Mouse (Mus musculus): ENCODE data around the gene Armc10. TPM values are rescaled to one million over a fixed set of nuclear protein-coding genes. Genes with fewer than 3 reads are reported as not detected.

Armc10 gene
- total RNA-seq, 2 experiments from 2014 or later, result 3.5 to 4.1 TPM

- H3K27ac ChIP-seq, result peak overlapping the region; percentile 85
- peak overlapping the region; percentile 88 for H3K4me3 ChIP-seq
- DNase-seq, result no peak
- no peak for TF ChIP-seq CTCF (IDR thresholded peaks at IDR 0.05)
- intact Hi-C loops (cut with DNase I), result loop anchor here (5.0 kb wide), 1 partner anchor 56 kb away; the partner anchor contains the start of gene Napepld
Measured at GRCm38 (mm10) chr5:21646133-21646491, 499 bp downstream of the Armc10 start.

- Histone ChIP-seq H3K27ac (no peak overlapping the region), H3K4me3 (no peak overlapping the region)
- no peak for DNase-seq
- intact Hi-C loops (cut with DNase I), result no loop called here
- TF ChIP-seq CTCF (IDR thresholded peaks at IDR 0.05), result no peak
Measured at GRCm38 (mm10) chr5:21650736-21651135, 5.1 kb downstream of the Armc10 start.

- Histone ChIP-seq H3K4me3 (no peak overlapping the region), H3K27ac (no peak overlapping the region)
- DNase-seq, result no peak
- intact Hi-C loops (cut with DNase I), result no loop called here
- TF ChIP-seq CTCF (IDR thresholded peaks at IDR 0.05), result no peak
Measured at GRCm38 (mm10) chr5:21651885-21652612, 6.4 kb downstream of the Armc10 start.

GRCm38 (mm10) chr5:21656912-21657311 is 11.3 kb downstream of the Armc10 start:
- DNase-seq, result no peak
- Histone ChIP-seq H3K27ac (no peak overlapping the region), H3K4me3 (no peak overlapping the region)
- intact Hi-C loops (cut with DNase I), result no loop called here
- no peak for TF ChIP-seq CTCF (IDR thresholded peaks at IDR 0.05)

- Histone ChIP-seq H3K4me3 (no peak overlapping the region), H3K27ac (0 out of 2 replicates have a peak overlapping the region, but pooled peaks have one; percentile 31)
- no peak for DNase-seq
- TF ChIP-seq CTCF (IDR thresholded peaks at IDR 0.05), result no peak
- intact Hi-C loops (cut with DNase I), result loop anchor here (2.0 kb wide), 1 partner anchor 79 kb away; the partner anchor contains the start of gene Pmpcb
Measured at GRCm38 (mm10) chr5:21658038-21658437, 12.4 kb downstream of the Armc10 start.

GRCm38 (mm10) chr5:21658623-21659395 is 13.2 kb downstream of the Armc10 start:
- Histone ChIP-seq H3K27ac (peak overlapping the region; percentile 31; the same call in 1 of the 2 replicates), H3K4me3 (no peak overlapping the region)
- DNase-seq, result peak; percentile 86
- peak; percentile 91 for TF ChIP-seq CTCF (IDR thresholded peaks at IDR 0.05)
- intact Hi-C loops (cut with DNase I), result loop anchor here (2.0 kb wide), 1 partner anchor 78 kb away; the partner anchor contains the start of gene Pmpcb

- intact Hi-C loops (cut with DNase I), result no loop called here
- Histone ChIP-seq H3K4me3 (no peak overlapping the region), H3K27ac (no peak overlapping the region)
- no peak for DNase-seq
- no peak for TF ChIP-seq CTCF (IDR thresholded peaks at IDR 0.05)
Measured at GRCm38 (mm10) chr5:21660850-21661249, 15.2 kb downstream of the Armc10 start.

- DNase-seq, result no peak
- TF ChIP-seq CTCF (IDR thresholded peaks at IDR 0.05), result no peak
- Histone ChIP-seq H3K4me3 (no peak overlapping the region), H3K27ac (no peak overlapping the region)
- intact Hi-C loops (cut with DNase I), result no loop called here
Measured at GRCm38 (mm10) chr5:21663081-21663480, 17.5 kb downstream of the Armc10 start.

- Histone ChIP-seq H3K4me3 (no peak overlapping the region), H3K27ac (no peak overlapping the region)
- no peak for DNase-seq
- intact Hi-C loops (cut with DNase I), result no loop called here
- no peak for TF ChIP-seq CTCF (IDR thresholded peaks at IDR 0.05)
Measured at GRCm38 (mm10) chr5:21667191-21668137, 21.9 kb downstream of the Armc10 start.

- no peak overlapping the region for H3K27ac ChIP-seq
Measured at GRCm38 (mm10) chr5:21669307-21669706, 23.7 kb downstream of the Armc10 start.

GRCm38 (mm10) chr5:21672812-21673635 is 27.4 kb downstream of the Armc10 start:
- H3K4me3 ChIP-seq, result peak overlapping the region; percentile 56
- H3K27ac ChIP-seq, result no peak overlapping the region
- intact Hi-C loops (cut with DNase I), result no loop called here
- no peak for TF ChIP-seq CTCF (IDR thresholded peaks at IDR 0.05)
- no peak for DNase-seq

More at GRCm38 (mm10) chr5:21669307-21669706, 23.7 kb downstream of the Armc10 start:
- TF ChIP-seq CTCF (IDR thresholded peaks at IDR 0.05), result peak; percentile 52
- DNase-seq, result no peak
- no peak overlapping the region for H3K4me3 ChIP-seq
- intact Hi-C loops (cut with DNase I), result no loop called here
